Mouse (Mus musculus) E14TG2a.4 (cell line): ENCODE data around the gene Rapgef3.

ENCODE experiments used
- CTCF ChIP-seq: conservative IDR thresholded peaks from 2 replicates; pipeline ENCODE4 v1.5.1; 2014; ENCODE audit warnings: low read length
- POU5F1 ChIP-seq: IDR thresholded peaks from 2 replicates; pipeline ENCODE4 v1.6.1; 2014; ENCODE audit warnings: low read length, borderline replicate concordance

- TF ChIP-seq CTCF, result peak; percentile 51
- TF ChIP-seq POU5F1, result no peak
Measured at GRCm38 (mm10) chr15:97816199-97816994, 48.6 kb upstream of the Rapgef3 start.
